Mouse (Mus musculus): ENCODE results near the gene Il21r.

Gene Il21r

GRCm38 (mm10) chr7:125601280-125601670 is 2.0 kb upstream of the Il21r start:
- no peak for DNase-seq (ENCODE audit: low read depth, low spot score)

- no peak for DNase-seq (ENCODE audit: low read depth, low spot score)
These were observed 1.3 kb upstream of the Il21r start for GRCm38 (mm10) chr7:125601821-125602448.

- DNase-seq (ENCODE audit: low read depth, low spot score) = no peak
These were observed 1.4 kb downstream of the Il21r start for GRCm38 (mm10) chr7:125604362-125605319.

DNA sequence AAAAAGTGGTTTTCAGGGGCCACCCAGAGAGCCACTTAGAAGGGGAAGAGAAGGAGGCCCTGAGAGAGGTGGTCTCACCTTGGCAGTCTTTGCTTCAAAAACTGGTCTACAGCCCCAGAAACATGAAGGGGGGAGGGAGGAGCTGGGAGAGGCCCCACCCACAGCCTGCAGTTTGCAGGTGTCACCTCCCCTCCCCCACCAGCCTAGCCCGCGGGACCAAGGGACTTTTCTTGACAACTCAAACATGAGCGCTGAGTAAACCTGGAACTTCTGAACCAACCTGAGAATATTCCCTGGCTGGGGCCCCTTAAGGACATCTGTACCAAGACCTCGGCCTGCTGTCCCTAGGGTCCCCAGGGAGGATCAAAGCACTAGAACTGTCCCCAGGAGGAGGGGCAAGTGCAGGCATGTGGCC is 2.5 kb downstream of the Il21r start:
- DNase-seq (ENCODE audit: low read depth, low spot score) = no peak

GRCm38 (mm10) chr7:125606265-125607164 is 3.3 kb downstream of the Il21r start:
- DNase-seq (ENCODE audit: low read depth, low spot score) = no peak

- peak; percentile 8 for DNase-seq (ENCODE audit: low read depth, low spot score)
These were observed 4.4 kb downstream of the Il21r start for GRCm38 (mm10) chr7:125607384-125608182.

DNA sequence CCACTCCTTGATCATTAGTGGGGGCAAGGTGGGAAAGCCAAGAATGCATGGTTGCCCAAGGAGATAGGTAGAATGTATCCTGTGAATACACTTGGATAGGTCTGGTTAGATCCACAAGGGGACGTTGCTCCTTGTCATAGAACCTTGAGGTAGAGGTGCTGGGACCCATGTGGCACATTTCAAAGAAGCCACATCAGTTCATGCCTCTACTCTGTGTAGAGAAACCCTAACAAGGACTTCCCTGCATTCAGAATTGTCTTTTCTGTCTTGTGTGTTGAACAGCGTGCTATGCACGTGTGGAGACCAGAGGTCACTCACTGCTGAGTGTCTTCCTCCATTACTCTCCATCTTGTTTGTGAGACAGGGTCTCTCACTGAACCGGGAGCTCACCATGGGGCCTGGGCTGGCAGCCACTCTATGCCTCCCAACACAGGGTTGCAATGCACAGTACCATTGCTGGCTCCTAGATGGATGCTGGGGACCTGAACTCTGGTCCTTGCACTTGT is 5.0 kb downstream of the Il21r start:
- DNase-seq (ENCODE audit: low read depth, low spot score) = no peak

DNA sequence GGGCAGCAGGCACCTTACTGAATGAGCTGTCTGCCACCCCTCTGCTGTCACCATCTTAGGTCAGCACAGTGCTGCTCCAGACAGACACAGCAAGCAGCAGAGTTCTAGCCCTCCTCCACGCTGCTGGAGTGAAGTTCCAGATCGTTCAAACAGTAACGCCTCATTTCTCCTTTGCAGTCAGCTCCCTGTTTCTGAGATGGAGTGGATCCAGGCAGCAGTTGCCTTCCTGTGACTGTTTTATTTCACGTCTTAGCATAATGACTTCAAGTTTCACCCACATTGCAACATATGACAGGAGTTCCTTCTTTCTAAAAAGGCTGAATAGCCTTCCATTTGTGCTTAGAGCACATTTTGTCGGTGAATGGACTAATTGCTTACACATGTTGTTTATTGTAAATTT is 10.3 kb downstream of the Il21r start:
- DNase-seq (ENCODE audit: low read depth, low spot score) = no peak

DNA sequence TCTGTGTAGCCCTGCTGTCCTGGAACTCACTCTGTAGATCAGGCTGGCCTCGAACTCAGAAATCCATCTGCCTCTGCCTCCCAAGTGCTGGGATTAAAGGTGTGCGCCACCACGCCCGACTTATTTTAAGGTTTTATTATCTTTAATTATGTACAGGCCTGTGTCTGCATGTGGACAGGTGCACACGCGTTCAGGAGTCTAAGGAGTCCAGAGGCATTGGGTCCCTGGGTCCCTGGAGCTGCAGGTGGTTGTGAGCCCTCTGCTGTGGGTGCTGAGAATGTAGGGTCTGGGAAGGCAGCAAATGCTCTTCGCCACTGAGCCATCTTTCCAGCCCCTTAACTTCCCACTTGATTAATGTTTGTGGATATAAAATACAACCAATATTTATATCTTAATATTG is 12.2 kb downstream of the Il21r start:
- DNase-seq (ENCODE audit: low read depth, low spot score) = no peak

- DNase-seq (ENCODE audit: low read depth, low spot score) = no peak
These were observed 14.8 kb downstream of the Il21r start for GRCm38 (mm10) chr7:125618016-125618415.

GRCm38 (mm10) chr7:125620077-125620476 is 16.8 kb downstream of the Il21r start:
- no peak for DNase-seq (ENCODE audit: low read depth, low spot score)

DNA sequence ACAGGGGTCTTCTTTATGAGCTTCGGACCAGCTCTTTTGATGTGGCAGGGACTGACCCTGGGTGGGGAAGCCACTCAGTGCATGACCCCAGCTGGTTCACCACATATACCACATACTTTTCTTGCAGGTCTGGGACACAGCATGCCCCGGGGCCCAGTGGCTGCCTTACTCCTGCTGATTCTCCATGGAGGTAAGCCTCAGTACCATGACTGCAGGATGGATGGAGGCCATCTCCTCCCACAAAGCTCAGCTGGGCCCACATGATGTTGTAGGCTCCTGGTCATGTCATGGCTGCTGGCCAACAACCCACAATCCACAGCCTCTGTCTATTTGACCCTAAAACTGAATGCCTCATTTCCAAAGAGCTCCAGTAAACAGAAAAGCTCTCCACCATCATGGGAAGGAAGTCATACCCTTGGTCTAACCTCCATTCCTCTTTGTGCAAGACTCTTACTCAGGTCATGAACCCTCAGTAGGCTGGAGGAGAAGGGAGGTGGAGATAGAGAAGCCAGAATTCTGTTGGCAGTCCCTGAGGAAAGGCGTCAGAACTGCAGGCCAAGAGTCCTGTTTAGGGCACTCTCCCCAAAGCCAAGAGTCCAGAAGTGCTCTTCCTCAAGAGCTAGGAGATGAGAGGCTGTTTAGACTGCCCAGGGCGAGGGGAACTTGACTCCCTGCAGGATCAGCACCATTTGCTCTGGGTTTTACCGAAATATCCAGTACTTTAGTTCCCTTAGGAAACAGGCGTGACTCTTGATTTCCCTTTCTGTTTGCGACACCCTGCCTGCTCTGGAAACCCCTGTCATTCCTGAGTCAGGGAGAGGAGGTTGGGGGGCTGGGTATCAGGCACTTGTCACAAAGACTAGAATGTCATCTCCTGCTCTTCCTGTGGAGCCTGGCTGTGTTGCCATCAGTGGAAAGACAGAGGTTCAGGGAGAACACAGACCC is 19.8 kb downstream of the Il21r start:
- DNase-seq (ENCODE audit: low read depth, low spot score) = no peak

GRCm38 (mm10) chr7:125625219-125625618 is 22.0 kb downstream of the Il21r start:
- no peak for DNase-seq (ENCODE audit: low read depth, low spot score)

DNA sequence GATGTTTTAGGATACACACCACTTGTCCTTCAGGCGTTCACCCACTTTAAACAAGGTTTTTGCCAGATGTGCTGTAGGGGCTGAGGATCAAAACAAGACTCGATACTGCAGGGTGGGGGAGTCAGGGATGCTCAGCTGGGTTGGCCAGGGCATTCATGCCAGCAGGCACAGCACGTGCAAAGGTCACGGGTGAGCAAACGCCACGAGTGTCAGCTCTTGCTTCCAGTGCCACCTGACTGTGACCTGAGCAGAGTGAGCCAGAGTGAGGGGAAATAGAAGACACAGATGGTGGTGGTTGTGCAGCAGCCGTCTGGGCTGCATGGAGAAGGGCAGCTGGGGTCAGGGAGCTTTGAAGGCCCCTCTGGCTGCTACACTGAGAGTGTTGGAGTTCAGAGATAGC is 22.6 kb downstream of the Il21r start:
- no peak for DNase-seq (ENCODE audit: low read depth, low spot score)

- DNase-seq (ENCODE audit: low read depth, low spot score) = no peak
These were observed 27.1 kb downstream of the Il21r start for GRCm38 (mm10) chr7:125630317-125630716.

DNA sequence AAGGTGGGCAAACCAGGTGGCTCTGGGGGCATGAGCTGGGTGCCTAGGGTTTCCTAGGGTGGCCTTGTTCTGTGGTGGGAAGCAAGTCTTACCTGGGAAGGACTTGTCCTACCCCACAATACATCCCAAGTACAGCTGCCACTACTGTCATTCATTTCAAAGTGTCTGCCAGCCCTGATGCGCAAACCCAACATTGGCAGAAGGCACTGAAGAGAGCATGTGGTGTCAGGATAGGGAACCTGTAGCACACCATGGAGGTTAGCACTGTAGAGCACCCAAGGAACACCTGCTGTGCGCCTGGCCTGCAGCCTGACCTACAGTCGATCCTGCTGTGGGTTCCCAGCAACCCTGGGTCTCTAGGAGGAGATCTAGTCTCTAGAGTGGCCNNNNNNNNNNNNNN is 27.8 kb downstream of the Il21r start:
- DNase-seq (ENCODE audit: low read depth, low spot score) = no peak

GRCm38 (mm10) chr7:125637220-125638140 is 34.3 kb downstream of the Il21r start:
- DNase-seq (ENCODE audit: low read depth, low spot score) = no peak

GRCm38 (mm10) chr7:125638376-125638775 is 35.1 kb downstream of the Il21r start:
- no peak for DNase-seq (ENCODE audit: low read depth, low spot score)
